Mouse (Mus musculus) embryo, embryonic 11 days (tissue): ENCODE data around the gene Paip2b.
"Not testable (repeated sequence)": the region's sequence is repeated elsewhere in the genome, so short reads cannot be mapped to it uniquely, and the experiment has no call there.

ENCODE experiments used
- DNase-seq: peaks from one replicate; pipeline ENCODE4 v3.0.0-alpha.2; 2015

Paip2b gene

DNA sequence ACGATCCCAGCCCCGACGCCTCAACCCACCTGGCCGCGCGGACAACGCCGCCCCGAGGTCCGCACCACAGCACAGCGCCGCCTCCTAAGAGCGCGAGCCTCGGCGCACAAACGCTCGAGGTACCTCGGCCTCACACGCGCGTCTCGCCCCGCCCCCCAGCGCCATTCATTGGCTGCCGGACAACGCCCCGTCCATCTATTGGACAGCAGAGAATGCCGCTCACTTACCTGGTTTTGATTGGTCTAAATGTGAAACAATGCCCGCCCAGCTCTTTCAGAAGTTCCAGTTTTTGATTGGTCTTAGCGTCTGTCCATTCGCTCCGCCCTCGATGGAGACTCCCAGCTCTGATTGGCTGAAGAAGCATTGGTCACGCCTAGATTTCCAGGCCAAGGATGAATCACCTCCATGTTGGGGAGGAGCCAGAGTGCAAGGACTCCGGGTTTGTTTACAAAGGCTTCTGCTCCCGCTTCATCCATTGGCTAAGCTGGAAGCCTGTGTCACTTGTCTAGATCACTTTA is at the start of gene Paip2b:
Gene Paip2b, minus strand, starts transcription at position 136 of the 518 bp plus-strand sequence.
- DNase-seq: peak; percentile 98

DNA sequence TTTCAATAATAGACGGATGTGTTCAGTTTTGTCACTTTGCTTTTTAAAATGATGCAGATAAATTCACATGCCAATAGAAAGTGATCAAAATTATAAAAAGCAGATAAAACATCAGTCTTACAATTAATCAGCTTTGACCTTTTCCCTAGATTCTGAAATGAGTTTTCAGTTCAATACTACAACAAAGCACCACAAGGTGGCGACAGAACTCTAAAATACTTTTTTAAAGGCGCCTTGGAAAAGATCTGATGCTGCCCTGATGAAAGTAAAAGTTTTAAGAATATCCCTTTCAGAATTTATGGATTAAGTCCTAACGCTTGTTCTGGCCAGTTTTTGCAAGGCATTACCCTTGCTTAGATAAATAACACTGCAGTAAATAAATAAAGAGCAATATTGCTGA is 48.3 kb upstream of the Paip2b start:
- DNase-seq: peak; percentile 88

GRCm38 (mm10) chr6:83867598-83868585 is 36.4 kb upstream of the Paip2b start:
- DNase-seq: peak; percentile 41

DNA sequence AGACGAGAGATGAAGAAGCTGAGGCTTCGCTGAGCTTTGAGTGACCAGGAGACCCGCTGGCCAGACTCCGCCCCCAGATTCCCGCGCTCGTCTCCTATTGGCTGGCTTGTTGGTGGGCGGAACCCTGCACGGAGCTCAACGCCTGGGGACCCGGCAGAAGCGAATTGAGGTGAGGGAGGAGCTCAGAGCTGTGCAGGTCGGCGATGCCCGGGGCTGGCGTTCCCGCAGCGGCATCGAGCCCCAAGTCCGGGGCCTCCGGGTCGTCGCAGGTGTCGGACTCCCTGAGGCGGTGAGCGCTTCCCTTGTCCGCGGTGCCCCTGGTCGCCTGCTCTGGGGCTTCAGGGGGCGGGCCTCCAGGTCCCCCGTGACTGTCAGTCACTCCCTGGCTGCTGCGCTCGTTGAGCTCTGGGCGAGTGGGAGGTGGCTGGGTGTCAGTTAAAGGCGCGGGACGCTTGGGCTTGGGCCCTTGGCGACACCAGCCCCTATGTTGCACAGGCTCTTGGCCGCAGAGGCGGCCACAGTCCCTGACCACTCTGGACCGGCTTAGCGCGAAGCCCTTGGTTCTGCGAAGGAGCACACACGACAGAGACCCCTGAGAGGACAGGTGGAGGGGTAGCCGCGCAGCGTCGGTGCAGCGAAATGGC is 35.5 kb upstream of the Paip2b start, which contains the start of gene Zfp638:
Gene Zfp638, plus strand, starts transcription at position 156 of the 644 bp plus-strand sequence.
- peak; percentile 93 for DNase-seq

DNA sequence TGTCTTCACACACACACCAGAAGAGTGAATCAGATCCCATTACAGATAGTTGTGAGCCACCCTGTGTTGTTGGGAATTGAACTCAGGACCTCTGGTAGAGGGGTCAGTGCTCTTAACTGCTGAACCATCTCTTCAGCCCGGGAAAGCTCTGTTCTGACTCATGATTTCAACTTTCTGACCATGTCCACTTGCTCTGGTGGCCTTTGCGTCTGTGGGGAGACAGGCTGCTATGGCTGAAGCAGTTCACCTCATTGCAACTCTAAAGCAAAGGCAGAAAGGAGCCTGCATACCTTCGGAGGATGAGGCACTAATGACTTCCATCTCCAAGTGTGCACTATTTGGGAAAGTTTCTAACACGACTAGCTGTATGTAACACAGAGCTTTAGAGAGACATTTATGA is 34.9 kb upstream of the Paip2b start:
- DNase-seq: no peak

DNA sequence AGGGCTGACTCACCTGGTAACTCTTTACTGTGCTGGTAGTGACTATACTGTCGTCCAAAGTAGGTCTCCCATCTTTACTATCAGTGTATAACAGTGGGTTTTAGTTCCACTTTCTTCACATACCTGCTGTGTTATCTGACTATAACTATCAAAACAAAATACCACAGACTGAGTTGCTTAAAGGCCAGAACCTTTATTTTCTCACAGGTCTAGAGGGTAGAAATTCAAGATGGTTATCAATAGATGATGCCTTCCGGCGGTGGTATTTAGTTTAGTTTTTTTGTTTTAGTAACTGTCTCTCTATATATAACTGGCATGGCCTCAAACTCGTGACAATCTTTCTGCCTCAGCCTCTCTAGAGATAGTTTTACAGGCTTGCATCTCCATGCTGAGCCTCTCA is 32.0 kb upstream of the Paip2b start:
- no peak for DNase-seq

DNA sequence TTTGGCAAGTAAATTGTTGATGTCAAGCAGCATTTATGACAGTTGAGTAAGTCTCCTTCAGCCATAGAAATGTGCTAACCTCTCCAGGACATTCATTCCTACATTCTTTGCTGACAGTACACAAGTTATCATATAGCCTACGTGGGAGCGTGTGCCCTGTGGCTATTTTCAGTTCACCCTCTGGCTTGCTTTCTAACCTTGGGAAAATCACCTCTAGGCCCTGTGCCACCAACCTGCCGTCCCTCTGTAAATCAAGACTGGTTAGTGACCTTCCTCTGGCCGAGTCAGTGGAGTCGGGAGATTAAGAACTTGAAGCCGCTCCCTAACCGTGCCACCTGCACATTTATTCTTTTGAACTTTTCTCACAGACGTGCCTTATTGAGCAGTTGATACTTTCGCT is 28.5 kb upstream of the Paip2b start:
- no peak for DNase-seq

DNA sequence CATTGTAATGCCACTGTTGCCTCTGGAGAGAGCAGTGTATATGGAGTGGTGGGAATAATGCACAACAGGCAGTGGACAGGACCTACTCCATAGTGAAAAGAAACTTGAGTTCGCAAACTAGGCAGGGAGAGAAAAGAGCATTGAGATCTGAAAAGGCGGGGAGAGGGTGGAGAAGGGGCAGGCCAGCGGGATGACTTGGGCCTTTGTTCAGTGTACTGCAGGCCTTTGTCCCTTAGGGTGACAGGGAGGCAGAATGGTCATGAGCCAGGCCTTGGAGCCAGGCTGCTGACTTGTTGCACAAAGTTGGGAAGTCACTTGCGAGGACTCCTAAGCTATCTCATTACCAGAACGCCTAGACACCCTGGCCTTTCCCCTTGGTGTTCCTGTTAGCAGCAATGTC is 25.9 kb upstream of the Paip2b start:
- DNase-seq: peak; percentile 10

GRCm38 (mm10) chr6:83849446-83849845 is 17.9 kb upstream of the Paip2b start:
- DNase-seq: no peak

DNA sequence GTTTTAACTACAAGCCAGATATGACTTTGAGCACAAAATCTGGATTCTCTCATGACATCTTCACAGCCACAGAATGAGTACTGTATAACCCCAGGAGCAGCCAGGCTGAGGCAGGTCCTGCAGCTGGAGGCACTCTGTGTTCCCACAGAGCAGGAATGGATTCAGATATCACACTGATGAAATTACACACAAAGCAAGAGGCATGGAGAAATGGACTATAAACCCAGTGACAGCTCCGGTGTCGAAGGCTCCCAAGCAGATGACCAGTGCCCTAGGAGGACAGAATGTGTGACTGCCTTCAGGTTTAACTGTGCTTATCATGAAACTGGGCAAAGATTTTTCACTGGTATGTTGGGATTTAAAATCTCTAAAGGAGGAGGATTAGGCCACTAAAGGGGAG is 14.6 kb upstream of the Paip2b start:
- no peak for DNase-seq

- no peak for DNase-seq
Measured at GRCm38 (mm10) chr6:83844913-83845312, 13.4 kb upstream of the Paip2b start.

DNA sequence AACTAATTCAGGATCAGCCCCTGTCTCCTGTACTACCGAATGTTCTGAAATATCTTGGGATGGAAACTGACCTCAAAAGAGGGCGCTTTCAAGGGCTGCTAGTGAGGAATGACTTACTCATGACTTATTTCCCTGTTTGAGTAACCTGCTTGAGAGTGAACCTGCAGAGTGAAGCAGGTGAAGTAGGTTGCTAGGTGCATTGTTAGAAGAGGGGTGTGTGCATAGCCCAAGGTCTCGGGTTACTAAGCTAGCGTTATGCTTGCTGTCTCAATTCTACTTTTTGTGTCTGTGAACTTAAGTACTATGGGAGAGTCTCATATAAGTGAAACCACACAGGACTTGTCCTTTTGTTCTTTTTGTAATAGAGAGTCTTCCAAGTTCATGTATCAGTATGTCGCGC is 8.5 kb upstream of the Paip2b start:
- no peak for DNase-seq

GRCm38 (mm10) chr6:83838046-83838445 is 6.5 kb upstream of the Paip2b start:
- DNase-seq: no peak

DNA sequence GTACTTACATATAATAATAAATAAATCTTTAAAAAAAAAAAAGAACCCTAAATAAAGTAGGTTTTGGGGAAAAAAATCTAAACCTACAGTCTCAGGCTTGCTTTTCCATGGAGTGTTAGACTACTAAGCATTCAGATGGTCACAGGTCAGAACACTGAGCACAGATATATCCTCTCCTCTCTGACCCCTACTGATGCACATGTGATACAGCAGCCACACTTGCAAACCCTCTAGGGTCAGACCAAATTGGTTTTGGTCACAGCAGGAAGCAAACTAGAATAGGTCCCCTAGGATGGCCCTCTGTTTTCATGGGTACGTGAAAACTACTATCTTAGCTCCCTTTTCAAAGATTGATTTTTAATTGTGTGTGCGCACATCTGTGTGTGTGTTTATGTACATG is 5.3 kb upstream of the Paip2b start:
- DNase-seq: no peak

GRCm38 (mm10) chr6:83832393-83832792 is 852 bp upstream of the Paip2b start:
- not testable (repeated sequence) for DNase-seq

- DNase-seq: peak; percentile 33
Measured at GRCm38 (mm10) chr6:83830941-83831605, 468 bp downstream of the Paip2b start.

DNA sequence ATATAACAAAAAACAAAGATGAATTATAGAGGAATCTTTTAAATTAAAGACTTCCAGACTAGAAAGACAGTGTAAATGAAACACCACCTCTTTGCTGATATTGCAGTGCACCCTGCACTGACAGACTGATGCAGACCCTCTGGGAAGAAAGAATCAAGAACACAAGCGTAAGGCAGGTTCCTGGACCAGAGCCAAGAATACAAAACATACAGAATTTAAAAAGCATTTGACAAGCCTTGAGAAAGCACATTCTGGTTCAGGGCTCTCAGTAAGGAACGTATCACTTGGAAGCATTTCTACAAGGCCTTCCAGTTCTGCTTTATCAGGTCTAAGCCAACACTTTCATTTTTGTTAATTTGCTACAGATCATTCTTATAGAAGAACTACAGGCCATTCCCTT is 9.7 kb downstream of the Paip2b start:
- DNase-seq: no peak

DNA sequence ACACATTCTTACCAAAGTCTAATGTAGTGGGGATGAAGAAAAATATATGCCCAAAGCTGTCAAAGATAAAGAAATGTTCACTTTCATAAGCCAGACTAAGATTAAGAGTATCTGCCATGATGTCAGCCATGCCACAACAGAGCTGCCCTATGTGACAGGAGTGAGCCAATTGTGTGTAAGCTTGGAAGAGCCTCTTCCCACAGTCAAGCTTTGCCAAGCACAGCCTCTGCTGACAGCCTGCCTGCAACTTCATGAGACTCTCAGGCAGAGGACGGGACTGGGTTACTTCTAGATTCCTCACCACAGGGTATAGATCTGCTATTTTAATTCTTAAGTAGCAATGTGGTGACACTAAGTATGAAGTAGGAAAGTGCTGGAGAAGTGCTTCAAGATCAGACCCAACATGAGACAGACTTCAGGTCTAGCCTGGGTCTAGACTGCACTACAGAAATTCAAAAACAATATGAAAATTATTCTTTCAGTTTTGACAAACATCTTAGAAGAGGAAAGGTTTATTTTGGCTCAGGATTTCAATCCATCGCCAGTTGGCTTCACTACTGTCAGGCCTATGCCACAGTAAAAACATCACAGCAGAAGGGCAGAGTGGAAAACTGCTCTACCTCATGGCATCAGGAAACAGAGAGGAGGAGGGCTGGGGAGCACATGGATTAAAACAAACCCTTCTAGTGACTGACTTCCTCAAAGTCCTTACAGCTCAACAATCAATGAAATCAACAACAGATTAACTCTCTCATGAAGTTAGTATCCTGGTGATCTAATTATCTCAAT is 10.6 kb downstream of the Paip2b start:
- DNase-seq: no peak

- no peak for DNase-seq
Measured at GRCm38 (mm10) chr6:83818996-83819395, 12.5 kb downstream of the Paip2b start.

- no peak for DNase-seq
Measured at GRCm38 (mm10) chr6:83815801-83816200, 15.7 kb downstream of the Paip2b start.

GRCm38 (mm10) chr6:83802846-83803245 is 28.7 kb downstream of the Paip2b start:
- no peak for DNase-seq

- no peak for DNase-seq
Measured at GRCm38 (mm10) chr6:83802033-83802432, 29.5 kb downstream of the Paip2b start.
